Mouse (Mus musculus) cerebellum, postnatal 10 days (tissue): ENCODE measurements around the gene Ppp1r12a.

Source experiments
- DNase-seq, 2 experiments: peaks; one replicate each; pipeline ENCODE4 v3.0.0; 2021; ENCODE audit warnings: mixed read lengths in 2 of 2

Gene Ppp1r12a

GRCm38 (mm10) chr10:108292651-108293050 is 130.7 kb downstream of the Ppp1r12a start:
- no peak for DNase-seq

GRCm38 (mm10) chr10:108293620-108294195 is 131.7 kb downstream of the Ppp1r12a start:
- no peak for DNase-seq

DNA sequence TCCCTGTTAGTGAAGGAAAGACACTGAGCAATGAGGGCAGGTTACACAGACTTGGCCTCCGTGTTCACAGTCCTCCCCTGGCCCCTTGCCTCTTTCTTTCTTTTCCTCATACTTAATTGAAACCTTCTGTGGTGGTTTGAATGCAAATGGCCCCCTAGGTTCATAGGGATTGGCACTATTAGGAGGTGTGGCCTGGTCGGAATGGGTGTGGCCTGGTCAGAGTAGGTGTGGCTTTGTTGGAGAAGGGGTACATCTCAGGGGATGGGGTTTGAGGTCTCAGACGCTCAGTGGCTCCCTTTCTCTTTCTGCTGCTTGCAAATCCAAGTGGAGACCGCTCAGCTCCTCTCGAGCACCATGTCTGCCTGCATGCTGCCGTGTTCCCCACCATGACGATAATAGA is 132.8 kb downstream of the Ppp1r12a start:
- DNase-seq: no peak

GRCm38 (mm10) chr10:108296446-108296845 is 134.5 kb downstream of the Ppp1r12a start:
- DNase-seq: no peak

- DNase-seq: no peak
These were observed 136.3 kb downstream of the Ppp1r12a start for GRCm38 (mm10) chr10:108298261-108298660.

DNA sequence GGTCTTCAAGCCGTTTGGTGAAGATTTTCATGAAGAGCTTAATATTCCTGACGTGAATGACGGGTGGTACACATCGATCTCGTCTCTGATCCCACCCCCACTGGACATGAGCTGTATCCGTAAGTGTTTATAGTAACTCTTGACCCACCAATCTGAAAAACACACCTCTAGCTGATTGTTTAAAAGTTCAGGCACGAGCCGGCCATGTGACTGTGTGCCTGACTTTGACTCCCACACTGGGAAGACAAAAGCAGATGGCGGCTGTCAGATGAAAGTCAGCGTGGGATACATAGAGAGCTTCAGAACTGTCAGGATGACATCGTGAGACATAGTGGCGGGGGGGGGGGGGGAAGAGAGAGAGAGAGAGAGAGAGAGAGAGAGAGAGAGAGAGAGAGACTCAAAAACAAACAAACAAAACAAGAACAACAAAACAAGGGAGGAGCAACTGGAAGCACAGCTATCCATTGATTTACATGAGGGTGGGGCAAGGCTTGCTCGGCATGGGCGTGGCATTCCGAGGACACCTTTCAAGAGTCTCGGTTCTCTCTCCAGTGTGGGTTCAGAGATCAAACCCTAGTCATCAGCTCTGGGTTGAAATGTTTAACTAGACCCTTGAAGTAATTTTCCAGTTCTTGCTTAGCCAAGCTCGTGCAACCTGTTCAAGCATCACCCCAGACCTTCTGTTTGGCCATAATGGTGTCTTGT is 137.0 kb downstream of the Ppp1r12a start:
- DNase-seq: no peak

GRCm38 (mm10) chr10:108299828-108300227 is 137.8 kb downstream of the Ppp1r12a start:
- no peak for DNase-seq

GRCm38 (mm10) chr10:108300843-108301242 is 138.8 kb downstream of the Ppp1r12a start:
- peak; percentile 90 to 92 for DNase-seq

DNA sequence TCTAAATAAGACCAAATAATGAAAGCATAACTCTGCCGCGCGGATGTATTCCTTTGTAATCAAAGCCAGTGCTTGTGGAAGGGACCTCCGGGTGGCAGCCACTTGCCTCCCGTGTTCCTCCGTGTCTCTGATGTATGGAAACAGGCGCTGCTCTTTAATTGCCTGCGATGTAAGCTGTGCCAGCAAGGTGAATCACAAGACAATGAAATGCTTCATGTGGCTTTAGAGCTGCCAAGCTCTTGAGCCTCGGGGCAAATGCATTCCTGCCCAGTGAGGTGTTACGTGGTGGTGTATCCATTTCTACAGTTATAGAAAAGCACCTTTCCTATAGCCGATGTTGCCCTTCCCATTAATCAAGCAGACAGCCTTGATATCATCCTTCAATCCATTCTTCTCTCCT is 145.8 kb downstream of the Ppp1r12a start:
- no peak for DNase-seq

DNA sequence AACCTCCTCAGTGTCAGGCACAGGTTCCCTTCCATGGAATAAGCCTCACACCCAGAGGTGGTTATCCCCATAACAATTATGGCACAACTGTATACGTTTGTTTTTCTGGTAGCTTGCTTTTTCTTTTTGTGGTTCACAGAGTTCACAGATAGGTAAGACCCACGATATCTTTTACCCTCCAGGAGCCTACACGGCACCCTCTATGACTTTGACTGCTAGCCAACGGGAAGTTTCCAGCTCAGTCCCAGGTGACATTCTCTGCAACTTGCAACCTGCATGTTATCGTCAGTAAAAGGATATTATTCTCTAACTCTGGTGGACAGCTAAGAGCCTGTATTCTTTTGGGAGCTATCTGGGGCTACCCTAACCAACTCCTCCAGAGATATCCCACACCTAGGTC is 148.2 kb downstream of the Ppp1r12a start:
- no peak for DNase-seq

- no peak for DNase-seq
These were observed 149.4 kb downstream of the Ppp1r12a start for GRCm38 (mm10) chr10:108311396-108311795.

- no peak for DNase-seq
These were observed 151.9 kb downstream of the Ppp1r12a start for GRCm38 (mm10) chr10:108313845-108314244.

GRCm38 (mm10) chr10:108314396-108314795 is 152.4 kb downstream of the Ppp1r12a start:
- DNase-seq: no peak

DNA sequence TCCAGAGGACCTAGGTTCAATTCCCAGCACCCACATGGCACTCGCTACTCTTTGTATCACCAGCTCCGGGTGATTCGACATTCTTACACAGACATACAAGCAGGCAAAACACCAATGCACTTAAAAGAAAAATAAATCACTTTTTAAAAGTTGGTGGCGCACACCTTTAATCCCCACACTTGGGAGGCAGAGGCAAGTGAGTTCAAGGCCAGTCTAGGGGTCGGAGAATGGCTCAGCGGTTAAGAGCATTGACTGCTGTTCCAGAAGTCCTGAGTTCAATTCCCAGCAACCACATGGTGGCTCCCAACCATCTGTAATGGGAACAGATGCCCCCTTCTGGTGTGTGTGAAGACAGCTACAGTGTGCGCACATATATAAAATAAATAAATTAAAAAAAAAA is 153.2 kb downstream of the Ppp1r12a start:
- DNase-seq: no peak

DNA sequence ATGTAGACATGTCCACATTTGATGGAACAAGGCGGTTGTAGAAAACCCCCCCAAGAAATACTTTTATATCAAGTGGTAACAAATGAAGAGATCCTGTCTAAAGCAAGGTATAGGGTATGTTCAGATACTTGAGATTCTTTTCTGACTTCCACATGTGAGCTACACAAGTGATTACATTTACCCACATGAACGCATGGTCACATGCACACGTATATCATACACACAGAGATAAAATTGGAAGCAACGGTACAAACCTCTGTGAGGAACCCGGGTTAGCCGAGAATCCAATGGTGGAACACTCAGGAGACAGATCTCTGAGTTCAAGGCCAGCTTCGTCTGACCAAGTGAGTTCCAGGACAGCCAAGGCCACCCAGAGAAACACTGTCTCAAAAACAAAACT is 166.4 kb downstream of the Ppp1r12a start:
- no peak for DNase-seq

GRCm38 (mm10) chr10:108328983-108329382 is 167.0 kb downstream of the Ppp1r12a start:
- no peak for DNase-seq

- DNase-seq: no peak
These were observed 167.8 kb downstream of the Ppp1r12a start for GRCm38 (mm10) chr10:108329771-108330170.

DNA sequence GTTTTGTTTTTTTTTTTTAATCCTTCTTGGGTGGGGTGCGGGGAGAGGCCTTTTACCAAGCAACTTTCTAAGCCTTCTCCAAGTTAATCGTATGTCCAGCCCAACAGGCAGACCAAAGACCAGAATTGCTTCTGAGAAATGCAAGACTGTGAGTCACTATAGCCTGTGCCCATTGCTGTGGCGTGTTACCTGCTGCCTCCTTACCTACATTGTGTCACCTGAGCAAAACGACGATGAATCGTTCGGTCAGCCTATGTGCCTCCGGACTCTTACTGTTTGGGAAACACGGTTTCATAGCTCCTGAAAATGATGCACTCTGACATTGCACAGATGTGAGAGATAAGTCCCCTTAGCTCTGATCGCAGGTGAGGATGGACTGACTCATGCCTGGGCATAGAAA is 169.0 kb downstream of the Ppp1r12a start:
- no peak for DNase-seq

DNA sequence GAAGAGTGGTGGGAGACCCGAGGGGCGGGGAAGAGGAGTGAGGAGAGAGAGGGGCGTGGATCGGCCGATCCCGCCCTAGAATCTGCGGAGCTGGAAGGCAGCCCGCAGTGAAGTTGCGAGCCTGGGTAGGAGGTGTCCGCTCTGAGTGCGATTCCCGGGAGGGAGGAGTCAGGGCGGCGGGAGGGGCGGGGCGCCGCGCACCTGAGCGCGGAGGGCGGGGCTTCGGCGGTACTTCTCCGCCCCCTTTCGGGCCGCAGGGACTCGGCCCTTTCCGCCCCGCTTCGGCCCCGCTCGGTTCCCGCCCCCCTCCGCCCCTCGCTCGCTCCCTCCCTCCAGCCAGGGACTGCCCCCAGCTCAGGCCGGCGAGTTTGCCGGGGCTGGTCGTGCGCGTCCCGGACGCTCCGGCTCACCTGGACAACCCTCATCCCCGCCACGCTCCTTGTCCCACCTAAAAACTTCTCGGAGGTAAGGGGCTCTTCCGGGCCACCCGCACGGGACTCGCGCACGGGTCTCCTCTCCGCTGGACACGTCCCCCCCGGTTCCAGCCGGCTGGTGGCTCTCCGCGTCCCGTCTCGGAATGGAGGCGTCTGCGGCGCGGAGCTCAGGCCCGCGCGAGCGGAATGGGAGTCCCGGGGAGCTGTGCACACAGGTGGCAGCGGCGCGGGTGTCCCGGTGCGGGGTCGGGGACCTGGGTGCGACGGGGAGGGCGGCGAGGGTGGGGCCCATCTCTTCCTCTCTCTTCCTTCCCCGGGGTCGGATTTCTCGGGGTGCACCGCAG is 170.0 kb downstream of the Ppp1r12a start, which contains the start of gene Pawr:
Gene Pawr, plus strand, starts transcription at position 338 of the 778 bp plus-strand sequence.
- peak; percentile 82 to 89 for DNase-seq

- peak; percentile 56 to 57 for DNase-seq
These were observed 170.9 kb downstream of the Ppp1r12a start for GRCm38 (mm10) chr10:108332571-108333541.

DNA sequence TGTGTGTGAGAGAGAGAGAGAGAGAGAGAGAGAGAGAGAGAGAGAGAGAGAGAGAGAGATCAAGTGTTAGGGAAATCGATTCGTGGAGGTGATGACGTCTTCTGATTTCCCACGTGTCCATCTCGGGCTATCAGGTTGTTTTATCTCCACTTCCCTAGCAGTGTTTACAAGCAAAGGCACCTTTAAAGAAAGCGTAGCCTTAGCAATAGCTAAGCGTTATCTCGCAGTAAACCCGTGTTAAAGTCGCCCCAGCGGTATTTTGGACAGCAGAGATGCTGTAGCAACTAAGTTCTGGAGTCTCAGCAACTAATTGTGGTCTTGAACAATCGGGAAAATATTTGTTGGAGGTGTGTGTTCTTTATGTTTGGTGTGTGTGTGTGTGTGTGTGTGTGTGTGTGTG is 171.6 kb downstream of the Ppp1r12a start:
- peak in 1 of 2 experiments; percentile 2 for DNase-seq
